Mouse (Mus musculus): ENCODE data around the gene Ccdc171.
A peak's percentile ranks its signal among the peaks of the same experiment; 100 is the strongest.

Gene Ccdc171

GRCm38 (mm10) chr4:83794930-83795459 lies 269.6 kb downstream of the Ccdc171 start:
- no peak for DNase-seq (ENCODE audit: low spot score)

DNA sequence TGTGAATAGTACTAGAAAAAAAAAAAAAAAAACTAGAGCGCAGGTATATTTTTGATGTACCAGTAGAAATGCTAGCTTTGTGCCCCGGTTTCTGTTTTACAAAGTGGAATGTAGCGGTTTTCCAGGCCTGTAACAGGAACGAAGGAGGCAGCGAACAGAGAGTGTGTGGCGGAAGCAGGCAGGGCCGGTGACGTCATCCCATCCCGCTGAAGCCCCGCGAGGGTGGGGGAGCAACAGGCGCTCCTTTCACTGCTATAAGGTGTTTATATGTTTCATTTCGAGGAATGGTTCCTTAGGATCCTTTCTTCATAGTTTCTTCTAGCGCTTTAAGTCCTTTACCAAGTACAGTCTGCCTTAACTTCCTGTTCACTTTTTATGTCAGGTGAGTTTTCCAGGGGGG lies 272.6 kb downstream of the Ccdc171 start:
- DNase-seq (ENCODE audit: low spot score) = no peak

DNA sequence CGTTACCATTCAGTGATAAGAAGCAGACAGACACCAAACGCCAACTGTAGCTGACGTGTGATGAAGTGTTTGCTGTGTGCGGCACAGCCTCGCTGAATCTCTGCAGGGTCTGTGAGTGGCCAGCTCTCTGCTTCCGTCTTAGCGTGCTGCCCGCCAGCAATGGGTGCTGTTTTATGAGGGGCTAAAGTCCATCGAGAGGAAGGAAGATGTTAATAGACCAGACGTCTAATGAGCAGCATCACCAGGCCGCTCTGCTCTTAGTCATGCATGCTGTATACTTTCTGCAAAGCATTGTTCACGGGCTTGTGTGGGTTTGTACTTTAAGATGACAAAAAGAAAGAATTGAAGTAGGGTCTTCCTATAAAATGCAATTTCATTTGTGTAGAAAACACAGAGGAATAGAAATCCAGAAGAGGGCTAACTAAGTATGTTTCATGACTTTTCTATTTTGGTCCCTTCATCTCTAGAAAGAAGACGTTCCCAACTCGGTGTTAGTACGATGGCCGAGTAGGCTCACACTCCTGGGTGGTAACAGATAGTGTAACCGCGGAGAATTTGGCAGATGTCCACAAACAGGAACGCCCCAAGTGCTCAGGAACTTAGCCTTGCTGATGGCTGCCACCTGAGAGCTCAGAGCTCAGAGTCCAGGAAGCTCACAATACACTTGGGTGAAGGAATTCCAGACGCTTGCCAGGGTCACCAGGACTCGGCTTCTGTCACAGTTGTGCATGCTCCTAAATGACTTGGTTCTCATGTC lies 273.5 kb downstream of the Ccdc171 start:
- no peak for DNase-seq (ENCODE audit: low spot score)

GRCm38 (mm10) chr4:83800402-83800801 lies 275.1 kb downstream of the Ccdc171 start:
- DNase-seq (ENCODE audit: low spot score) = no peak

DNA sequence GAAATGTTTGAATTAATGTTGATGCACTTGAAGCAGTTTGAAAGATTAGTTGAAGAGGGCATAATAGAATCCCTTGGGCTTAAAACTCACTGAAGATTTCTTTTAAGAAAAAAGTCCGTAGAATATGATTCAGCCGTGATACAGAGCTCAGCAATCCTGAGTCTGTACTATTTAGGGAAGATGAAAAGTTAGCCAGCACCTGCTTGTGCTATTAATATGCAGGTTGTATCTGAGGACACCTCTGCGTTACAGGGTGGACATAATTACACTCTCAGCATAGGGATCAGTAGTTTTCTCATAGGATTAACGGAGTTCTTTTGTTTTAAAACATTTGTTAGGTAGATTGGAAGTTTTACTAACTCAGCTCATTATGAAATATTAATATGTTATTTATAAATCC lies 291.6 kb downstream of the Ccdc171 start:
- no peak for DNase-seq (ENCODE audit: low spot score)

DNA sequence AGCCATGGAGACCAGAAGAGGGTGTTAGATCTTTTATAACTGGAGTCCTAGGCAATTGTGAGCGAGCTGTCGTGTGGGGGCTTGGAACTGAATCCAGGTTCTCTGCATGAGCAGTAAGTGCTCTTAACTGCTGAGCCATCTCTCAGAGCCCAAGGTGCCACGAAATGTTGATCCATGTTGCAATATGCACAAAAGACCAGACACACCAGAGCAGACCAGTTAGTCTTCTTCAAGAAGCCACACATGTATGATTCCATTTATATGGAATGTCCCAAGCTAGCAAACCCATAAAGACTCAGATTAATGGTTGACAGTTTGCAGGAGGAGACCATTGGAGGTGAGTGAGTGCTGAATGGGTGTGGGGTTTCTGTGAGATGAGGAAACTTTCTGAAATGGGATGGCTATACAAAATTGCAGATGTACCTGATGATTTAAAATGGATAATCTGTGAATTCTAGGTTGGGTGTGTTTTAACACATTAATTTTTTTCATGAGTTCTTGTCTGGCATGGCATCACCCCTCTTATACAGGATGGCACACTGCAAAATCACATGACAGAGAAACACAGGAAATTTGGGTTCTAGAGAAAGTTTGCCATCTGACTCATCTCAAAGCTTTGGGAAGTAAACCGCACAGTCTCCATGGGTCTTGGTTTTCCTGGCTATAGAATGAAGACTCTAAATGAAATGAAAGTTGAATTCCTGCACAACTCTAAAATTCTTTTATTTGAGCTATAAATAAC lies 304.5 kb downstream of the Ccdc171 start:
- DNase-seq (ENCODE audit: low spot score) = no peak

GRCm38 (mm10) chr4:83830891-83831880 lies 305.8 kb downstream of the Ccdc171 start:
- no peak for DNase-seq (ENCODE audit: low spot score)

- no peak for DNase-seq (ENCODE audit: low spot score)
These were observed 313.7 kb downstream of the Ccdc171 start for GRCm38 (mm10) chr4:83839077-83839476.

GRCm38 (mm10) chr4:83846304-83846703 lies 321.0 kb downstream of the Ccdc171 start:
- DNase-seq (ENCODE audit: low spot score) = no peak

- no peak for DNase-seq (ENCODE audit: low spot score)
These were observed 328.5 kb downstream of the Ccdc171 start for GRCm38 (mm10) chr4:83853885-83854284.

DNA sequence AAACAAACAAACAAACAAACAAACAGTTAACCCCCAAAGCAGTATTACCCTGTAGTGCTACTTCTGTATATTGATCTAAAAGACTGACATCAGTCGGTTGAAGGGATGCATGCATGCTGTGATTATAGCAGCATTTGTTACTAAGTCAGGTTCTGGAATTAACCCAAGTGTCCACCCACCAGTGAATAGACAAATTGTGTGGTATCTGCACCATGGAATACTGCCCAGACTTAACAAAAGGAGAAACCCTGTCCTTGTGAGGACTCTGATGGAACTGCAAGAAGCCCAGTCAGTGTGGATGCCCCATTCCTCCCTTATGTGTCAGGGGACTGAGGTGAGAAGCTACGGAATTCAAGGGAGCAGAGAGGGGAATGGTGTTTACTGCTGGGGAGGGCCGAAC lies 336.4 kb downstream of the Ccdc171 start:
- peak; percentile 8 for DNase-seq (ENCODE audit: low spot score)

GRCm38 (mm10) chr4:83862295-83862694 lies 336.9 kb downstream of the Ccdc171 start:
- DNase-seq (ENCODE audit: low spot score) = no peak

DNA sequence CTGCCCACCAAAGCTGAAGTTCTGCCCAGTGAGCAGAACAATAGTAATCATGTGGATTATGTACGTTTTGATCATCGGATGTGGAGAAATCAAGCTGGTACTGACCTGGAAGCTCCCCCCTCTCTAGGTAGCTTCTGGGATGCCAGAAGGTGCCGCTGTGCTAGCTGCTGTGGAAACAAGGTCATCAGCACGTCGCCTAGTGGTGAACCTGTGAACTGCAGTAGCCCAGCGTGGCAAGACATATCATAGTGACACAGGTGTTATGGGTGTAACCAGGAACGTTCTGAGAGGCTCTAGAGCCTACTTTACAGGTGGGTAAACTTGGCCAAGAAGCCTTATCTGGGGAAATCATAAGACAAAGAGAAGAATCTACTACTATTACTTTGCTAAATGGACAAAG lies 351.3 kb downstream of the Ccdc171 start:
- DNase-seq (ENCODE audit: low spot score) = no peak

DNA sequence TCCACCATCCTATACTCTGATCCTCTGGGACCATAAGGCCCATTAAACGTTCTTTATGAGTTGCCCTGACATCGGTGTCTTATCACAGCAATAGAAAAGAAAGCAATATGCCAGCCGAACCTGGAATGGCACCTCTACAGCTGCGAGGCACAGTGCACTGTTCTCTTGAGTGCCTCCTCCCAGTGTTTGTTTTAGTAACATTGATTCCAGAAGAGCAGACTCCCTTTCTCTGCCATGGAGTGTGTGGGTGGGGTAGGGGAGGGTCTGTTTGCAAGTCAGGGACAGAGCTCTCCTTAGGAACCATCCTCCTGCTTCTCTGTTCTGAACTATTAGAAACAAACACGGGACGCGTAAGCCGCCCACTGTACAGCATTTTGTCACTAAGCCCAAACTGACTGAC lies 352.9 kb downstream of the Ccdc171 start:
- no peak for DNase-seq (ENCODE audit: low spot score)

- DNase-seq (ENCODE audit: low spot score) = no peak
These were observed 363.2 kb downstream of the Ccdc171 start for GRCm38 (mm10) chr4:83888459-83889054.

- no peak for DNase-seq (ENCODE audit: low spot score)
These were observed 376.8 kb downstream of the Ccdc171 start for GRCm38 (mm10) chr4:83902081-83902645.

All from layer of hippocampus, adult 11-12 months (tissue).